Mouse (Mus musculus) 3134 (cell line): ENCODE measurements around the gene Rpgrip1l.

Experiments
- DNase-seq: peaks from one replicate; pipeline ENCODE4 v3.0.0-alpha.2; 2011; ENCODE audit warnings: low spot score; ENCODE audit not compliant: insufficient read length; ENCODE audit errors: extremely low read depth

The Rpgrip1l gene

GRCm38 (mm10) chr8:91329461-91329850, 16.4 kb upstream of the Rpgrip1l start:
- no peak for DNase-seq

- DNase-seq, result no peak
Measured at GRCm38 (mm10) chr8:91329056-91329455, 16.0 kb upstream of the Rpgrip1l start.

- no peak for DNase-seq
Measured at GRCm38 (mm10) chr8:91327471-91328205, 14.6 kb upstream of the Rpgrip1l start.

GRCm38 (mm10) chr8:91326946-91327345, 13.9 kb upstream of the Rpgrip1l start:
- DNase-seq, result no peak

GRCm38 (mm10) chr8:91326018-91326417, 13.0 kb upstream of the Rpgrip1l start:
- DNase-seq, result no peak

GRCm38 (mm10) chr8:91324916-91325315, 11.9 kb upstream of the Rpgrip1l start:
- DNase-seq, result no peak

GRCm38 (mm10) chr8:91324271-91324670, 11.2 kb upstream of the Rpgrip1l start:
- no peak for DNase-seq

- DNase-seq, result no peak
Measured at GRCm38 (mm10) chr8:91323511-91323910, 10.4 kb upstream of the Rpgrip1l start.

GRCm38 (mm10) chr8:91318938-91319729, 6.1 kb upstream of the Rpgrip1l start:
- DNase-seq, result no peak

GRCm38 (mm10) chr8:91317567-91318227, 4.6 kb upstream of the Rpgrip1l start:
- DNase-seq, result no peak

GRCm38 (mm10) chr8:91312342-91312741, 720 bp downstream of the Rpgrip1l start:
- DNase-seq, result no peak

GRCm38 (mm10) chr8:91304481-91305386, 8.3 kb downstream of the Rpgrip1l start:
- DNase-seq, result no peak

GRCm38 (mm10) chr8:91298672-91299071, 14.4 kb downstream of the Rpgrip1l start:
- no peak for DNase-seq

- DNase-seq, result no peak
Measured at GRCm38 (mm10) chr8:91295786-91296185, 17.3 kb downstream of the Rpgrip1l start.

- no peak for DNase-seq
Measured at GRCm38 (mm10) chr8:91290576-91290975, 22.5 kb downstream of the Rpgrip1l start.

GRCm38 (mm10) chr8:91286237-91286636, 26.8 kb downstream of the Rpgrip1l start:
- DNase-seq, result no peak

GRCm38 (mm10) chr8:91283815-91284214, 29.2 kb downstream of the Rpgrip1l start:
- no peak for DNase-seq

- no peak for DNase-seq
Measured at GRCm38 (mm10) chr8:91282655-91283054, 30.4 kb downstream of the Rpgrip1l start.

- no peak for DNase-seq
Measured at GRCm38 (mm10) chr8:91281545-91281944, 31.5 kb downstream of the Rpgrip1l start.

GRCm38 (mm10) chr8:91280467-91281212, 32.4 kb downstream of the Rpgrip1l start:
- DNase-seq, result peak; percentile 51
